Mouse (Mus musculus): Measurements from ENCODE around the gene Usp3.

DNA sequence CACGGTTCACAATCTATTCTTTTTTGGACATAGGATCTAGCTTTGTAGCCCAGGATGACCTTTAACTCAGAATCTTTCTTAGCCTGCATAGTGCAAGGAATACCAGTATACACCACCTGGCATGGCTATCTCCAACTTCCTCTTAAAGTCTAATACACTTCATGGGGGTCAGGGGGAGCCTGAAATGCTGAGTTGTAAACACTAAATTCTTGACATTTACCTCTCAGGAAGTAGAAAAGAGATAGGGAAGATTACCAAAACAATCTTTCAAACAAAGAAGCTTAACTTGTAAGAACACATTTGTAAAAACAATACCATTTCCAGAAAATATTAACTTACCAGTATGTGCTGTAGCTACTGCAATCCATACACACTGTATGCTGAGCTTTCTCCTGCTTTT, 30.7 kb downstream of the Usp3 start:
- TF ChIP-seq CTCF (IDR thresholded peaks at IDR 0.05; ENCODE audit: low read depth) = no peak
- TF ChIP-seq EP300 (IDR thresholded peaks at IDR 0.05; ENCODE audit: low read depth) = no peak
